Comparison of ENCODE assay signal across 20 mouse cellular contexts in the genomic region with DNA sequence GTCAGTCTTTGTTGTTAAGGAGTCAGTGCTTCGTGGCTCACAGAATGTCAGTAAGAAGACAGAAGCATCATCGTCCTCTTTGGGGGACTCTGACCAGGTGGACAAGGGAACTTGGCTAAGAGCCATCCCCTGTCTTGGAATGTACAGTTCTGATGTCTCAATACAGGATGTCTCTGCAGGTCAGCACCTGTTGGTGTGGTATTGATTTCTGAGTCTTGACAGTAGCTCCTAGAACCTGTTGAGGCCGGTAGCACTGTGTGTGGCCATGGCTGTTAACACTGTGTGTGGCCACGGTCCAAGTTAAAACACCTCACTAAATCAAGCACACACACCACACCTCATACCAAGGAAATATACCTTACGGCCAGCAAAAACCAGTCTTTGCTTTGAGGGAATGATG. TPM values are rescaled to one million over a fixed set of nuclear protein-coding genes. Genes with fewer than 3 reads are reported as not detected.
DNase-seq lines count a peak whose midpoint lies in the region; ATAC-seq lines count a peak whose summit lies in the region.
"Had no signal": no experiment of that assay in that cellular context is flagged by ENCODE, and none has a peak within 500 bp of the region (broad histone marks: within the 10 kb centered on the region; RNA-seq: fewer than 3 reads in every experiment).

No protein-coding gene starts in this region.

- no peak overlapping the region for H3K27ac ChIP-seq in heart, embryonic 12.5 days (ENCODE audit: poor library complexity, severe bottlenecking)
- H3K27ac ChIP-seq in limb, embryonic 12.5 days = no peak overlapping the region
- no peak overlapping the region for H3K27ac ChIP-seq in limb, embryonic 10.5 days
- H3K27ac ChIP-seq: embryonic facial prominence, embryonic 12.5 days; forebrain, embryonic 12.5 days; heart, embryonic 10.5 days; hindbrain, embryonic 12.5 days had no signal

- WGBS in heart, embryonic 12.5 days = 91% methylated on average over 5 of the region's 5 CpGs
- WGBS in limb, embryonic 12.5 days = 81% methylated on average over 5 of the region's 5 CpGs
- 90% methylated on average over 5 of the region's 5 CpGs for WGBS in limb, embryonic 10.5 days

- peaks cover 87% of the 10 kb centered on the region for H3K36me3 ChIP-seq in heart, embryonic 12.5 days
- peaks cover 68% of the 10 kb centered on the region for H3K36me3 ChIP-seq in limb, embryonic 12.5 days
- H3K36me3 ChIP-seq in limb, embryonic 10.5 days = peaks cover 69% of the 10 kb centered on the region

- H3K27me3 ChIP-seq in heart, embryonic 12.5 days (replicated peaks) = no peaks in the 10 kb centered on the region
- no peaks in the 10 kb centered on the region for H3K27me3 ChIP-seq in limb, embryonic 12.5 days
- H3K27me3 ChIP-seq in limb, embryonic 10.5 days (ENCODE audit: low read depth, poor library complexity, severe bottlenecking) = no peaks in the 10 kb centered on the region
- H3K27me3 ChIP-seq: embryonic facial prominence, embryonic 12.5 days; forebrain, embryonic 12.5 days; hindbrain, embryonic 12.5 days had no signal

- no peak for DNase-seq in heart, adult 11 months
- no peak for DNase-seq in limb, embryonic 10.5 days (ENCODE audit: low spot score)
- DNase-seq in urinary bladder, postnatal 14 days (ENCODE audit: low spot score) = peak; percentile 53
- DNase-seq in urinary bladder, postnatal 4 days (ENCODE audit: low spot score in 2 of 2) = no peak
- no peak for DNase-seq in B cell, adult 2 months
- DNase-seq: adrenal gland, postnatal 14 days; cerebellum, adult 11-12 months; cerebellum, adult 9-10 months; cerebellum, postnatal 25 days; gastrocnemius, postnatal 14 days; heart, postnatal 4 days had no signal

- ATAC-seq in heart, embryonic 12.5 days (ENCODE audit: insufficient number of reproducible peaks, low FRiP score) = peak; percentile 10; the same call in 1 of the 2 replicates
- ATAC-seq in limb, embryonic 12.5 days (ENCODE audit: insufficient number of reproducible peaks, insufficient read depth, low FRiP score, low TSS enrichment, low read depth) = 0 out of 2 replicates have a peak, but pooled peaks have one; percentile 15
- ATAC-seq: forebrain, embryonic 16.5 days; hindbrain, embryonic 16.5 days; inflammation-experienced regulatory T-cells, adult 6 months had no signal

- no peak overlapping the region for H3K9ac ChIP-seq in heart, embryonic 12.5 days
- no peak overlapping the region for H3K9ac ChIP-seq in limb, embryonic 12.5 days (replicated peaks)
- H3K9ac ChIP-seq: embryonic facial prominence, embryonic 12.5 days; forebrain, embryonic 12.5 days; hindbrain, embryonic 12.5 days had no signal

- H3K9me3 ChIP-seq in heart, embryonic 12.5 days (replicated peaks) = no peaks in the 10 kb centered on the region; the same call in 1 of the 2 replicates
- no peaks in the 10 kb centered on the region for H3K9me3 ChIP-seq in limb, embryonic 12.5 days
- no peaks in the 10 kb centered on the region for H3K9me3 ChIP-seq in limb, embryonic 10.5 days (replicated peaks)
- H3K9me3 ChIP-seq: embryonic facial prominence, embryonic 12.5 days; forebrain, embryonic 12.5 days; heart, embryonic 10.5 days; hindbrain, embryonic 12.5 days had no signal

- H3K4me1 ChIP-seq in heart, embryonic 12.5 days (replicated peaks) = peaks cover 4% of the 10 kb centered on the region
- H3K4me1 ChIP-seq in limb, embryonic 12.5 days (replicated peaks) = no peaks in the 10 kb centered on the region
- H3K4me1 ChIP-seq in limb, embryonic 10.5 days = no peaks in the 10 kb centered on the region
- H3K4me1 ChIP-seq: embryonic facial prominence, embryonic 12.5 days; forebrain, embryonic 12.5 days; heart, embryonic 10.5 days; hindbrain, embryonic 12.5 days had no signal

- no peak overlapping the region for H3K4me2 ChIP-seq in heart, embryonic 12.5 days
- H3K4me2 ChIP-seq in limb, embryonic 12.5 days = no peak overlapping the region
- H3K4me2 ChIP-seq: embryonic facial prominence, embryonic 12.5 days; forebrain, embryonic 12.5 days; hindbrain, embryonic 12.5 days had no signal

- no peak overlapping the region for H3K4me3 ChIP-seq in heart, embryonic 12.5 days
- no peak overlapping the region for H3K4me3 ChIP-seq in limb, embryonic 12.5 days (replicated peaks)
- H3K4me3 ChIP-seq in limb, embryonic 10.5 days = no peak overlapping the region
- H3K4me3 ChIP-seq: embryonic facial prominence, embryonic 12.5 days; forebrain, embryonic 12.5 days; heart, embryonic 10.5 days; hindbrain, embryonic 12.5 days had no signal

RNA-seq across cellular contexts. Expression of gene Pygb, which starts 14.1 kb away (rescaled TPM):
- polyA plus RNA-seq in heart, embryonic 12.5 days (2016; fragmentation: Nextera tagmentation; extraction: Ambion mirVana) = 212 and 213 TPM in 2 replicates
- 84.0 and 85.4 TPM in 2 replicates for polyA plus RNA-seq in limb, embryonic 12.5 days (2016; fragmentation: Nextera tagmentation; extraction: Ambion mirVana)
- polyA plus RNA-seq in limb, embryonic 10.5 days (2016; fragmentation: Nextera tagmentation; extraction: Ambion mirVana) = 48.7 and 61.1 TPM in 2 replicates

RNA-seq across cellular contexts. Expression of gene Entpd6, which starts 51.8 kb away (rescaled TPM):
- 21.1 and 21.2 TPM in 2 replicates for polyA plus RNA-seq in heart, embryonic 12.5 days (2016; fragmentation: Nextera tagmentation; extraction: Ambion mirVana)
- 24.2 and 25.0 TPM in 2 replicates for polyA plus RNA-seq in limb, embryonic 12.5 days (2016; fragmentation: Nextera tagmentation; extraction: Ambion mirVana)
- polyA plus RNA-seq in limb, embryonic 10.5 days (2016; fragmentation: Nextera tagmentation; extraction: Ambion mirVana) = 35.1 and 35.7 TPM in 2 replicates
